Mouse (Mus musculus): ENCODE data around the gene Yipf1. TPM values are rescaled to one million over a fixed set of nuclear protein-coding genes. Genes with fewer than 3 reads are reported as not detected.
A peak's percentile ranks its signal among the peaks of the same experiment; 100 is the strongest.

The Yipf1 gene
- 51.6 and 54.7 TPM in 2 replicates for polyA plus RNA-seq (2015; fragmentation: Nextera tagmentation; extraction: Ambion mirVana)

- peaks cover 18% of the 10 kb centered on the region for H3K4me1 ChIP-seq
- WGBS: under 1% methylated on average over 29 of the region's 29 CpGs
- peak within 1 kb of the TSS; percentile 61 for H3K9ac ChIP-seq
- H3K4me2 ChIP-seq: peak within 1 kb of the TSS; percentile 69
- peak within 1 kb of the TSS; percentile 61 for H3K27ac ChIP-seq
- no peaks in the 10 kb centered on the region for H3K27me3 ChIP-seq
- peak within 1 kb of the TSS; percentile 75 for H3K4me3 ChIP-seq (replicated peaks)
- no peaks in the 10 kb centered on the region for H3K9me3 ChIP-seq (replicated peaks)
- ATAC-seq (replicated peaks; ENCODE audit: low FRiP score): peak; percentile 93
- peaks cover 23% of the 10 kb centered on the region for H3K36me3 ChIP-seq
Observed at GRCm38 (mm10) chr4:107313690-107314478, at the start of gene Yipf1. Gene Yipf1, plus strand, starts transcription at chr4:107314363.

- ATAC-seq (replicated peaks; ENCODE audit: low FRiP score): no peak
- Histone ChIP-seq H3K36me3 (peaks cover 13% of the 10 kb centered on the region), H3K4me2 (no peak overlapping the region), H3K27me3 (no peaks in the 10 kb centered on the region), H3K9ac (no peak overlapping the region), H3K4me3 (replicated peaks) (no peak overlapping the region), H3K4me1 (0 out of 2 replicates have a peak, but pooled peaks cover 5% of the 10 kb centered on the region), H3K27ac (no peak overlapping the region), H3K9me3 (replicated peaks) (no peaks in the 10 kb centered on the region)
- 75% methylated on average over 4 of the region's 4 CpGs for WGBS
Observed at GRCm38 (mm10) chr4:107273683-107274082, 40.5 kb upstream of the Yipf1 start.

DNA sequence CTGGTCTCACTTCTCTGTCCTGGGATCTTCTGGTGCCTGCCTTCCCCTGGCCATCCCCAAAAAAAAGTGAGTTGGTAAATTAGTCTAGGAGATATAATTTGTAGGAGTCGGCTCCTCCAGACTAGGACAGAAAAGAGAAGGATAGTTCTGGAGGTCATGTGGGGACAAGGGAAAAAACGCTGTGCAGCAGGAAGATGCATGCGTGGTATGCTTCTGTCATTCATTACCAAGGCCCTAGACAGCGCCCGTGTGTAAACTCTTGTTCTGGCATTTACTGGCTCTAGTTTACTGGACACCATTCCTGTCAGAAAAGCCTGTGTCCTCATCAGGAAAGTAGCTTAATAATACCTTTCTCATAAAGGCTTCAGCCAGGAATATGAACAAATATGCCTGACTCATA, 39.7 kb upstream of the Yipf1 start:
- no peak overlapping the region for H3K4me2 ChIP-seq
- ATAC-seq (replicated peaks; ENCODE audit: low FRiP score): no peak
- peaks cover 13% of the 10 kb centered on the region for H3K36me3 ChIP-seq
- no peaks in the 10 kb centered on the region for H3K27me3 ChIP-seq
- H3K9ac ChIP-seq: no peak overlapping the region
- no peak overlapping the region for H3K27ac ChIP-seq
- H3K4me1 ChIP-seq: 0 out of 2 replicates have a peak, but pooled peaks cover 5% of the 10 kb centered on the region
- H3K4me3 ChIP-seq (replicated peaks): no peak overlapping the region
- no peaks in the 10 kb centered on the region for H3K9me3 ChIP-seq (replicated peaks)
- WGBS: 62% methylated on average over 5 of the region's 5 CpGs

DNA sequence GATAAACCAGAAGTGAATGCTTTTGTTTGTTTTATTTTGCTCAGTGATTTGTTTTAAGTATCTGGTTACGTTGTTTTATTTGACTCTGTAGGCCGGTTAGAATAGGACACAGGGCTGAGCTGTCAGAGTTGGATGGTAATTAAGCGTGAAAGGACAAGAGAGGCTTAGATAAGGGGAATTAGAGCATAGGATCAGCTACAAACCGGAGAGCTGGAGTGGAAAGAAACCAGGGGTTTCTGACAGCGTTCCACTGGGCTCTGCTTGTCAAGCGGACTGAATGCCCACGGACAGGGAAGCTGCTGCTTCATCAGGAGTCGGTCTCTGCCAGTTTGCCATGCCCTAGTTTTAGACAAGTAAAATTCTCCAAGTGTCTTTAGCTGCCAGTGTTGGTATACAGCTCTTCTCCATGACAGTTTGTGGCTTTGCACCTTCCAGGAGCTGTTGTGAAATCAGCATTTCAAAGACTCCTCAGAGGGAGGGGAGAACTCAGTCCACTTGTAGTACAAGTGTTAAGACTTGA, 35.9 kb upstream of the Yipf1 start:
- 18% methylated on average over 8 of the region's 8 CpGs for WGBS
- Histone ChIP-seq H3K36me3 (peaks cover 27% of the 10 kb centered on the region), H3K27ac (no peak overlapping the region), H3K4me2 (no peak overlapping the region), H3K27me3 (no peaks in the 10 kb centered on the region), H3K9ac (no peak overlapping the region), H3K9me3 (replicated peaks) (no peaks in the 10 kb centered on the region), H3K4me1 (0 out of 2 replicates have a peak, but pooled peaks cover 5% of the 10 kb centered on the region), H3K4me3 (replicated peaks) (no peak overlapping the region)
- no peak for ATAC-seq (replicated peaks; ENCODE audit: low FRiP score)

DNA sequence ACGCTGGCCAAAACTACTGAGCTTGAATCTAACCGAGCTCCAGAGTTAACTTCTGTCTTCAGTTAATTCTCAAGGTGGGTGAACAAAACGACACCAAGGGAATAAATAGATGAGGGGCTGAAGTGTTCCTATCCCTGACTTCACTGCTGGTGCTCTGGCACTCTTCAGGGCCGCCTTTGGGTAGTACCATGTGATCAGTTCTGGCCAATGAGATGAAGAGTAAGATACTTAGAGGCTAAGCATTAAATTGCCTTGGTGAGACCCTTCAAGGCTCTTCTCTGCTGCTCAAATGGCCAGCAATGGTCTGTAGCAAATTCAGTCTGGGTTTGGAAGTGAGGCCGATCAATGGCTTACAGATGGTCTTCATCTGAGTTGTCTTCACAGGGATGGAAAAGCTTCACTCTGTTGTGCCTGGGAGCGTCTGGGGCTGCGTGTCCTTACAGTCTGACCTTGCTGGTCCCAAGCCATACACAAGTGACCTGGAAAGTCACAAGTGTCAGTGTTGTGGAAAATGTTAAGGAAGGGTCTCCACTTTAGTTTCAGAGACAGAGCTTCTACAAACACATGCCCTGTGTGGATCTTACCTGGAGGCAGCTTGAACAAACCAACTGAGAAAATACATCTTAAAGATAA, 33.2 kb upstream of the Yipf1 start:
- no peak overlapping the region for H3K4me3 ChIP-seq (replicated peaks)
- no peak for ATAC-seq (replicated peaks; ENCODE audit: low FRiP score)
- no peak overlapping the region for H3K9ac ChIP-seq
- no peak overlapping the region for H3K27ac ChIP-seq
- no peak overlapping the region for H3K4me2 ChIP-seq
- 81% methylated on average over 7 of the region's 7 CpGs for WGBS
- H3K4me1 ChIP-seq: 0 out of 2 replicates have a peak, but pooled peaks cover 5% of the 10 kb centered on the region
- H3K9me3 ChIP-seq (replicated peaks): no peaks in the 10 kb centered on the region
- H3K36me3 ChIP-seq: peaks cover 20% of the 10 kb centered on the region
- H3K27me3 ChIP-seq: no peaks in the 10 kb centered on the region

DNA sequence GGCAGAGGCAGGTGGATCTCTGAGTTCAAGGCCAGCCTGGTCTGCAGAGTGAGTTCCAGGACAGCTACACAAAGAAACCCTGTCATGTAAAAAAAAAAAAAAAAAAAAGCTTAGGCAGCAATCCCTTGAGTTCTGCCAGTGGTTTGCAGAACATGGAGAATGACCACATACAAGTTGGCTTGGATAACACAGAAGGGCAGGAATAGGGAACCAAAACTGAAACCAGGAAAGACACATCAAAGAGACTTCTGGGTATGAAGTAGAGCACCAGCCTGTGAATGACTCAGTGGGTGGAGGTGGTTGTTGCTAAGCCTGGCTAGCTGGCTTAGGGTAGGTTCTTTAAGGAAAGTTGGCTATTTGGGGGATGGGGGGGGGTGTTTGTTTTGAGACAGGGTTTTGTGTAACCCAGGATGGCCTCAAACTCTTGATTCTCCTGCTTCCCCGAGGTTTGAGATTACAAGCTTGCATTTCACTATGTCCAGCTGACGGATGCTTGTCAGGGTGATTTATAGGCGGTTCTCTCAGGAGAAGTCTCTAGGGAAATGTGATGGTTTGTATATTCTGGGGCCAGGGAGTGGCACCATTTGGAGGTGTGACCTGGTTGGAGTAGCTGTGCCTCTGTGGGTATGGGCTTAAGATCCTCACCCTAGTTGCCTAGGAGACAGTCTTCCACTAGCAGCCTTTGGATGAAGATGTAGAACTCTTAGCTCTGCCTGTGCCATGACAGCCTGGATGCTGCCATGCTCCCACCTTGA, 28.5 kb upstream of the Yipf1 start:
- Histone ChIP-seq H3K36me3 (peaks cover 6% of the 10 kb centered on the region; the same call in 1 of the 2 replicates), H3K9me3 (replicated peaks) (no peaks in the 10 kb centered on the region), H3K4me3 (replicated peaks) (no peak overlapping the region), H3K9ac (no peak overlapping the region), H3K4me1 (no peaks in the 10 kb centered on the region), H3K27me3 (no peaks in the 10 kb centered on the region), H3K4me2 (no peak overlapping the region), H3K27ac (no peak overlapping the region)
- WGBS: 45% methylated on average over 3 of the region's 3 CpGs
- ATAC-seq (replicated peaks; ENCODE audit: low FRiP score): no peak

GRCm38 (mm10) chr4:107286386-107286785, 27.8 kb upstream of the Yipf1 start:
- Histone ChIP-seq H3K27ac (no peak overlapping the region), H3K9ac (no peak overlapping the region), H3K27me3 (no peaks in the 10 kb centered on the region), H3K4me1 (no peaks in the 10 kb centered on the region), H3K4me3 (replicated peaks) (no peak overlapping the region), H3K4me2 (no peak overlapping the region), H3K9me3 (replicated peaks) (no peaks in the 10 kb centered on the region), H3K36me3 (no peaks in the 10 kb centered on the region)
- WGBS: 94% methylated on average over 8 of the region's 8 CpGs
- no peak for ATAC-seq (replicated peaks; ENCODE audit: low FRiP score)

GRCm38 (mm10) chr4:107287517-107287916, 26.6 kb upstream of the Yipf1 start:
- Histone ChIP-seq H3K9ac (no peak overlapping the region), H3K9me3 (replicated peaks) (no peaks in the 10 kb centered on the region), H3K4me2 (no peak overlapping the region), H3K4me1 (no peaks in the 10 kb centered on the region; the same call in 1 of the 2 replicates), H3K4me3 (replicated peaks) (no peak overlapping the region), H3K27ac (no peak overlapping the region), H3K27me3 (no peaks in the 10 kb centered on the region), H3K36me3 (no peaks in the 10 kb centered on the region)
- WGBS: 83% methylated on average over 2 of the region's 2 CpGs
- no peak for ATAC-seq (replicated peaks; ENCODE audit: low FRiP score)

DNA sequence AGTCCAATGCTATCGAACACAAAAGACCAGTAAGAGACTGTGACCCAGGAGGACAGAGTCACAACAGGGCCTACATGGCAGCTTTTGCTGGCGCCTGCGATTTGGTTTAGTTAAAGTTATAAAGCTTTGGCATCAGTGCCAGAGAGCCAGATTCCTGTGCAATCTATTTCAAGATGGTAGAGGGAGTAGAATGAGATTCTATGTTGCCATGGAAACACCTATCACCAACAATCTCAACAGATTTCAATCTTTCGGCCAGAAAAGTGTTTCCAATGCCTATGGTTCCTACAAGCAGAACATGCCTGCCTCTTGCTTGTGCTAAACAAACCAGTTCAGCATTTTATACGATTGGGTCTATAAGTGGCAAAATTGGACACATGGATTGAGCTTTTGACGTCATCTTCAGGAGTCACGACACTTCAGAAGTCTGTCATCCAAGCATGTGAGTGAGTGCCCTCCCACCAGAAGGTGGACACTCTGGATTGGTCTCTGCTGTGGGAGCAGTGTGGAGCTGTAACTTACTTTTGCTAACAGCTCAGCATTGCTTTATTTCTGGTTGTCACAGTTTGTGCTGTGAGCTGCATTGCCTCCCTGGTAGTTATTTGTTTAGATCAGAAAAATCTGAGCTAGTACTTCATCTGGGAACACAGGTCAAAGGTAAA, 22.4 kb upstream of the Yipf1 start:
- Histone ChIP-seq H3K27ac (no peak overlapping the region), H3K4me3 (replicated peaks) (no peak overlapping the region), H3K9me3 (replicated peaks) (no peaks in the 10 kb centered on the region), H3K27me3 (no peaks in the 10 kb centered on the region), H3K36me3 (no peaks in the 10 kb centered on the region), H3K4me2 (no peak overlapping the region), H3K4me1 (no peaks in the 10 kb centered on the region; the same call in 1 of the 2 replicates), H3K9ac (no peak overlapping the region)
- 78% methylated on average over 7 of the region's 7 CpGs for WGBS
- no peak for ATAC-seq (replicated peaks; ENCODE audit: low FRiP score)

DNA sequence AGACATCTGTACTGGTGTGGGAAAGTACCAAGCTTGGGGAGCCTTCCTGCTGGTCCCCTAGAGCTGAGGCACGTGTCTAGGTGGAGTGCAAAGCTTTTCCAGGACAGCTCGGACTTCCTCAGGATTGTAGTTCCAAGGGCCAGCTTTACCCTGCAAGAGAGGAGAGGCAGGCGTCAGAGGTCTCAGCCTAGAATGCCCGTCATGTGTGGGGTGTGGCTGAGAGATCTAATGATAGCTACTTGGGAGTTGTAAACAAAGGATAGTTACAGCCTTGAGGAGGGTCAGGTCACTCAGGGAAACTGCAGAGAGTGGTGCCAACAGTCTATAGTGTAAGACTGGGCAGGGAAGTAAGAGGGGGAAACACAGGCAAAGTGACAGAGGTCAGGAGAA, 21.9 kb upstream of the Yipf1 start:
- Histone ChIP-seq H3K27ac (no peak overlapping the region), H3K4me3 (replicated peaks) (no peak overlapping the region), H3K27me3 (no peaks in the 10 kb centered on the region), H3K4me1 (no peaks in the 10 kb centered on the region; the same call in 1 of the 2 replicates), H3K9ac (no peak overlapping the region), H3K9me3 (replicated peaks) (no peaks in the 10 kb centered on the region), H3K36me3 (no peaks in the 10 kb centered on the region), H3K4me2 (no peak overlapping the region)
- WGBS: 26% methylated on average over 4 of the region's 4 CpGs
- ATAC-seq (replicated peaks; ENCODE audit: low FRiP score): no peak

- no peaks in the 10 kb centered on the region for H3K36me3 ChIP-seq
- no peaks in the 10 kb centered on the region for H3K4me1 ChIP-seq
- ATAC-seq (replicated peaks; ENCODE audit: low FRiP score): no peak
- H3K4me3 ChIP-seq (replicated peaks): no peak overlapping the region
- no peak overlapping the region for H3K9ac ChIP-seq
- no peaks in the 10 kb centered on the region for H3K9me3 ChIP-seq (replicated peaks)
- 80% methylated on average over 8 of the region's 8 CpGs for WGBS
- no peaks in the 10 kb centered on the region for H3K27me3 ChIP-seq
- H3K27ac ChIP-seq: no peak overlapping the region
- no peak overlapping the region for H3K4me2 ChIP-seq
Observed at GRCm38 (mm10) chr4:107298071-107298606, 16.0 kb upstream of the Yipf1 start.
